Mouse (Mus musculus) liver, embryonic 12.5 days (tissue): ENCODE measurements around the gene Edem1. TPM values are rescaled to one million over a fixed set of nuclear protein-coding genes. Genes with fewer than 3 reads are reported as not detected.
A peak's percentile ranks its signal among the peaks of the same experiment; 100 is the strongest.

Experiments
- ATAC-seq: fragments of 200-750 bp; cut with Nextera tagmentation; 2 replicates; pipeline ENCODE4 v1.8.0; 2017; ENCODE audit warnings: moderate number of reproducible peaks, mild to moderate bottlenecking, moderate library complexity
- H3K27ac ChIP-seq: fragments of 300-500 bp; sonication (generic); 2 replicates; pipeline ENCODE4 v1.5.1; 2016; ENCODE audit warnings: mild to moderate bottlenecking
- H3K27me3 ChIP-seq: fragments of 300-500 bp; sonication (generic); replicated peaks from 2 replicates; pipeline ENCODE4 v1.6.1; 2016; ENCODE audit warnings: mild to moderate bottlenecking, moderate library complexity
- H3K36me3 ChIP-seq: fragments of 300-500 bp; sonication (generic); 2 replicates; pipeline ENCODE4 v1.6.1; 2016; ENCODE audit warnings: mild to moderate bottlenecking, moderate library complexity
- H3K4me1 ChIP-seq: fragments of 300-500 bp; sonication (generic); 2 replicates; pipeline ENCODE4 v1.6.1; 2016
- H3K4me2 ChIP-seq: fragments of 300-500 bp; sonication (generic); 2 replicates; pipeline ENCODE4 v1.6.1; 2016; ENCODE audit warnings: mild to moderate bottlenecking, moderate library complexity
- H3K4me3 ChIP-seq: fragments of 300-500 bp; sonication (generic); 2 replicates; pipeline ENCODE4 v1.5.1; 2016; ENCODE audit warnings: mild to moderate bottlenecking, moderate library complexity
- H3K9ac ChIP-seq: fragments of 300-500 bp; sonication (generic); 2 replicates; pipeline ENCODE4 v1.6.1; 2016; ENCODE audit warnings: mild to moderate bottlenecking, moderate library complexity
- H3K9me3 ChIP-seq: fragments of 300-500 bp; sonication (generic); replicated peaks from 2 replicates; pipeline ENCODE4 v1.6.1; 2016; ENCODE audit warnings: mild to moderate bottlenecking, moderate library complexity
- WGBS: fragments of 180-500 bp; shearing (Covaris S2); methylation state at CpG from one replicate; pipeline ENCODE4 v1.1.7; 2016; ENCODE audit not compliant: insufficient replicate concordance; 5-methylcytosine and 5-hydroxymethylcytosine counted together
- polyA plus RNA-seq: library from polyadenylated mRNA; unstranded; fragments of >200 nt; fragmentation: Nextera tagmentation; extraction: Ambion mirVana; gene quantifications from 2 replicates; pipeline ENCODE4 v1.2.1, GENCODE M21; 2016

Gene Edem1
- polyA plus RNA-seq, 1 experiment from 2014 or later: 30.8 TPM

DNA sequence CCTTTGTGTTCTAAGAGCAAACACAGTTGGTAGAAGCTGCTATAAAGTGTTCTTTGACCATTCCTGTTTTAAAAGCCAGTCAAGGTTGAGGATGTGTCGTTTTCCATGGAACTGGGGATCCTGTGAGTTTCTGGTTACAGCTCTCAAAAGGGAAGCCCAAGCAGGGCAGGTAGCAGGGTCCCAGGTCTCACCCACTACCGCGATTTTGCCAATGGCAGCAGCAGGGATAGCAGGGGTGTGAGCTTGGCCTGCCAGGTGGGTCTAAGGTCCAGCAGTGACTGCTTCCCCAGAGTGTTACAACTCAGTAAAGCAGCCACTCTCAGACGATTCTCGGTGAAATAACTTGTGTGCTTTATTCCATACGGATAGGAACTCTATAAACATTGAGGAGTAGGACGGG is 22.6 kb upstream of the Edem1 start:
- Histone ChIP-seq H3K4me3 (no peak overlapping the region), H3K4me2 (no peak overlapping the region), H3K36me3 (no peaks in the 10 kb centered on the region), H3K4me1 (peaks cover 10% of the 10 kb centered on the region), H3K9ac (no peak overlapping the region), H3K9me3 (no peaks in the 10 kb centered on the region), H3K27me3 (no peaks in the 10 kb centered on the region), H3K27ac (no peak overlapping the region)
- 84% methylated on average over 7 of the region's 7 CpGs for WGBS
- no peak for ATAC-seq

DNA sequence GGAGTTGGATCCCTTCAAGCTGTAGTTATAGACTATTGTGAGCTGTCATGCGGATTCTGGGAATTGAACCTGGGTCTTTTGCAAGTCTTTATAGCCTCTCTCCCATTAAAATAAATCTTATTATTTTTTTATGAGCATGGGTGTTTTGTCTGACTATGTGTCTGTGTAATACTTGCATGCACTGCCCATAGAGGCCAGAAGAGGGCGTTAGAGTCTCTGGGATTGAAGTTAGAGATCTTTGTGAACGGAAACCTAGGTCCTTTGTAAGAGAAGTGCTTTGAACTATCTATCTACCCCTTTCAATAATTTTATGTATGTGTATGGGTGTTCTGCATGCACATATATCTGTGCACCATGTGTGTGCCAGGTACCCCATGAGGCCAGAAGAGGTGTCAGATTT is 21.0 kb upstream of the Edem1 start:
- no peak overlapping the region for H3K4me2 ChIP-seq
- no peak overlapping the region for H3K27ac ChIP-seq
- no peaks in the 10 kb centered on the region for H3K36me3 ChIP-seq
- H3K9me3 ChIP-seq: no peaks in the 10 kb centered on the region
- 57% methylated on average over 3 of the region's 3 CpGs for WGBS
- H3K4me1 ChIP-seq: peaks cover 10% of the 10 kb centered on the region
- no peak for ATAC-seq
- H3K27me3 ChIP-seq: no peaks in the 10 kb centered on the region
- H3K9ac ChIP-seq: no peak overlapping the region
- H3K4me3 ChIP-seq: no peak overlapping the region

DNA sequence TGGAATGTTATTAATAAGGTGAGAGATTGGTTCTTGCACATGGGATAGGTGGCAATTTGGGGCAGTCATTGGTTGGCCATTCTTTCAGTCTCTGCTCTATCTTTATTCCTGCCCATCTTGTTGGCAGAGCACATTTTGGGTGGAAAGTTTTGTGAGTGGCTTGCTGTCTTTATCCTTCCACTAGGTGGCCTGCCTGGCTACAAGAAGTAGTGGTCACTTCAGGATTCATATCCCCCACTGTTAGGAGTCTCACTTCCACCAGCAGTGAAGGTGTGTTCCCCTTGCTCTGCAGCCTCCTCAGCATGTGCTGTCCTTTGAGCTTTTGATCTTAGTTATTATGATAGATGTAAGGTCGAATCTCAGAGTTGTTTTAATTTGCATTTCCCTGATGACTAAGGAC is 19.7 kb upstream of the Edem1 start:
- Histone ChIP-seq H3K27ac (no peak overlapping the region), H3K4me1 (peaks cover 10% of the 10 kb centered on the region), H3K9me3 (no peaks in the 10 kb centered on the region), H3K36me3 (no peaks in the 10 kb centered on the region), H3K4me2 (no peak overlapping the region), H3K4me3 (no peak overlapping the region), H3K9ac (no peak overlapping the region), H3K27me3 (no peaks in the 10 kb centered on the region)
- WGBS: 67% methylated on average over 1 of the region's 1 CpGs
- no peak for ATAC-seq

DNA sequence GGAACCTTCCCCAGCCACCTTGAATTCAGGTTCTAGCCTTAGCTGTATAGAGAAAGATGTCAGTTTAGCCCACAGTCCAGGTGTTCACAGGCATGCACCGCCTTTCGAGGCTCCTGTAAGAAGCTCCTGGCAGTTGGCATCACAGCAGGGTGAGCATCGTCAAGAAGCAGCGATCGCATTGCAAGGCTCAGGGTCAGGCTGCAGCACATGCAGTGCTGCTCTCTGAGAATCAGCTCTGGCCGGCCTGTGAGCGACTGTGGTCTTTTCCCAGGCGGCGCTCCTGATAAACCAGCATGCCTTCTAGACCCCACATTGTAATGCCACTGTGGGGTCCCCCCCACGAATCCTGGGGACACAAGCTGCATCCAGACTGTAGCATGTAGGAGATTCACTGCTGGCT is 18.2 kb upstream of the Edem1 start:
- no peak overlapping the region for H3K9ac ChIP-seq
- H3K27me3 ChIP-seq: no peaks in the 10 kb centered on the region
- no peak for ATAC-seq
- peaks cover 10% of the 10 kb centered on the region for H3K4me1 ChIP-seq
- no peaks in the 10 kb centered on the region for H3K9me3 ChIP-seq
- no peak overlapping the region for H3K27ac ChIP-seq
- no peak overlapping the region for H3K4me2 ChIP-seq
- H3K4me3 ChIP-seq: no peak overlapping the region
- WGBS: 73% methylated on average over 10 of the region's 10 CpGs
- peaks cover 6% of the 10 kb centered on the region for H3K36me3 ChIP-seq

DNA sequence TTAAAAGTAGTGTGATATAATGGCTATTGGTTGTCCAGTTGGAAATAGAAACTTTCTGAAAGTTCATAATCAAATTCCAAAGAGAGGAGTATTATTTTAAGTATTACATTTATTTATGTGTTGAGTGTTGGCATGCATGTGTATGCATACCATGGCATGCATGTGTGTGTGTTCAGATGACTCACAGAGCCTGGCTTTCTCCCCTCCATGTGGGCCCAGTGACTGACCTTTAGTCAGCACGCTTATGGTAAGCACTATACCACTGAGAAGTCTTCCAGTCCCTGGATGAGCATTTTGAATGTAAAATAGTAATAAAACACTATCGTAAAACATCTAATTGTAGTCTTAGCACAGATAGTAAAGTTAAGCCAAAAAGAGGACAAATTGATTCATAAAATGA is 16.3 kb upstream of the Edem1 start:
- no peak overlapping the region for H3K27ac ChIP-seq
- 82% methylated on average over 2 of the region's 2 CpGs for WGBS
- no peak overlapping the region for H3K9ac ChIP-seq
- H3K4me1 ChIP-seq: peaks cover 5% of the 10 kb centered on the region
- no peak for ATAC-seq
- no peak overlapping the region for H3K4me2 ChIP-seq
- H3K36me3 ChIP-seq: peaks cover 22% of the 10 kb centered on the region
- H3K27me3 ChIP-seq: no peaks in the 10 kb centered on the region
- no peak overlapping the region for H3K4me3 ChIP-seq
- H3K9me3 ChIP-seq: no peaks in the 10 kb centered on the region

DNA sequence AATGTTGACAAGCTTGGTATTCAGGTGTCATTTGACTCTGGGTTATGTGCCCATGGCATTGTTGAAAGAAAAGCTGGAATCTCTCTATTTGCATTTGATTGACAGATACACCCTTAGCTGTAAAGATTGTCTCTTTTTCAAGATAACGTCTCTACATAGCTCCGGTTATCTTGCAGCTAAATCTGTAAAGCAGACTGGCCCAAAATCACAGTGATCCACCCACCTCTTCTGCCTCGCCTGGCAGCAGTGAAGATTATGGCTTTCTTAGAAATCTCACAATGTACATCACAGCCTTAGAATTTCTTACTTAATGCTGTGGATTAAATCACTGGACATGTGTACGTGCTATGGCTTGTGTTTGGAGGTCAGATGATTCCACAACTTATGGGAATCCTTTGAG is 10.9 kb upstream of the Edem1 start:
- H3K9ac ChIP-seq: no peak overlapping the region
- no peaks in the 10 kb centered on the region for H3K4me1 ChIP-seq
- ATAC-seq: no peak
- no peak overlapping the region for H3K4me2 ChIP-seq
- H3K36me3 ChIP-seq: peaks cover 71% of the 10 kb centered on the region
- no peak overlapping the region for H3K27ac ChIP-seq
- WGBS: 66% methylated on average over 4 of the region's 4 CpGs
- no peaks in the 10 kb centered on the region for H3K9me3 ChIP-seq
- H3K4me3 ChIP-seq: no peak overlapping the region
- no peaks in the 10 kb centered on the region for H3K27me3 ChIP-seq

DNA sequence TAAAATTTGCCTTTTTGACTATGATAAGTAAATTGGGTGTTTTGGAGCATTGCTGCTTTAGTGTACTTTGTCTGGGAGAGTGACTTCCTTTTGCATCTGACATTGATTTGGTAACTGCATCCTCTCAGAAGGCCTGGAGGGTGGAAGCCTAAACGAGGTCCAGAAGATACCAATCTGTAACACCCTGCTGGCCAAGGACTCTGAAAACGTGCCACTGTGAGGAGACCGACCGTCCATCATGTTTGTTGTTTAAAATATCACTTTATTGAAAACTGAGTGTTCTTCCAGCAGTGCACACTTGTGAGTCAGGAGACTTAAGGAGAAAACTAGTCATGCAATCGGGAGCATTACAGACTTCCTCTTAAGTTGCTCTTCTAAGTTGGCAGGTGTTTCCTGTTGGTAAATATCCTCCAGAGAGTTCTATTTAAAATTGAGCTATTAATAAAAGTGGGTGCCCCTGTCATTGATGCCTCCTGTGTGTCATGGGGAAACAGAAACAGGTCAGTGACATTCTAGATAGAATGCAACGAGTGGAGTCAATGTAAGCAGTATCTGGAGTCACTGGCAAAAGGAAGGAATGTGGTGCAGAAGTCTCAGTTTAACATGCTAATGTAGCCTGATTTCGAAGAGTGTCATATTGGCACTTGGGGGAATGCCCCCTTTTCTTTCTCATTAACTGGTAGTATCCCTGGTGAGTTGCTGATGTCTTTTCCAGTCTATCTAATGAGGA is 3.5 kb upstream of the Edem1 start:
- WGBS: 27% methylated on average over 7 of the region's 7 CpGs
- H3K9ac ChIP-seq: no peak overlapping the region
- no peaks in the 10 kb centered on the region for H3K27me3 ChIP-seq
- no peak overlapping the region for H3K4me2 ChIP-seq
- H3K4me1 ChIP-seq: peaks cover 35% of the 10 kb centered on the region
- no peak for ATAC-seq
- H3K9me3 ChIP-seq: no peaks in the 10 kb centered on the region
- H3K27ac ChIP-seq: 0 out of 2 replicates have a peak overlapping the region, but pooled peaks have one; percentile 25
- H3K4me3 ChIP-seq: no peak overlapping the region
- peaks cover 43% of the 10 kb centered on the region for H3K36me3 ChIP-seq

DNA sequence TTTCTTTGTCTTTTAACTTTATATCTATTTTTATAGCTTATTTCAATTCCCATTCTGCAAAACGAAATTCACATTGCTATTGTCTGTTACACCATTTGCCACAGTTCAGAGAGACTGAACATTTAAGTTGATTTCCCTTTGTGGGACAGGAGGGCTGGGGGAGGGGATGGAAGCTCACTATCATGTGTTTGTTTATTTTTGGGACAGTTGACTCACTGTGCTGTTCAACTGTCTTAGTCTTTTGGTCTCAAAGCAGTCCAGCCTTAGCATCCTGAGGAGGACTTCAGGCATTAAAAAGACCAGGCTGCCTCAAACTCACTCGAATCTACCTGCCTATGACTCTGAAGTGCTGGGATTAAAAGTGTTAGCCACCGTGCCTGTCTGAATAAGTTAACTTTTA is 2.4 kb upstream of the Edem1 start:
- no peak overlapping the region for H3K9ac ChIP-seq
- H3K4me1 ChIP-seq: peaks cover 41% of the 10 kb centered on the region
- H3K9me3 ChIP-seq: no peaks in the 10 kb centered on the region
- H3K4me3 ChIP-seq: no peak overlapping the region
- no peak for ATAC-seq
- peaks cover 34% of the 10 kb centered on the region for H3K36me3 ChIP-seq
- 61% methylated on average over 3 of the region's 3 CpGs for WGBS
- H3K4me2 ChIP-seq: no peak overlapping the region
- H3K27ac ChIP-seq: 0 out of 2 replicates have a peak overlapping the region, but pooled peaks have one; percentile 7
- H3K27me3 ChIP-seq: no peaks in the 10 kb centered on the region

DNA sequence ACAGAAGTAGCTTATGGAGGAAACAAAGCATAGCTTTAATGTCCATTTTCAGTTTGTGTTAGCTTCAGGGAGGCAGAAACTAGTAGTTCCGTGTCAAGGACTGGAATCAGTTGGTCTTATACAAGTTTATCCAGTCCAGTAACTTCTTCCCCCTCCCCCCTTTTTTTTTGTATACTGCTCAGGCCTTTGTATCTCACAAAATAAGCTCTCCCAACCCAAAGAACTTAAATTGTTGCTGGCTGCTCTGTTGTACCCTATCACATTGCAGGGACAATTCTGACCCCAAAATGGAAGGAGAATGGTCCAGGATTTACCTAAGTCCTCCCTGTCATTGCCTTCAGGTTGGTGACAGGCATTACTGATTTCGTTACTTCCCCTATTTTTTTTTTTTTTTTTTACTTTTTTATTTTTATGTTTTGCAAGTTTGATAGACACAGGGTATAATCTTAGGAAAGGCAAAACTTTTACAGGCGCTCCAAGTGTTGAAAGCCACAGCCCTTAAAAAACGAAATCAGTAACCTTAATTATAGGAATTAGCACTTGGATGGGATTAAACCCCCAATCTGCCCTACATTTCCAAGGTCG is 1.0 kb upstream of the Edem1 start:
- Histone ChIP-seq H3K4me1 (peaks cover 51% of the 10 kb centered on the region), H3K36me3 (peaks cover 21% of the 10 kb centered on the region), H3K9ac (peak overlapping the region; percentile 51), H3K27me3 (no peaks in the 10 kb centered on the region), H3K4me3 (peak overlapping the region; percentile 85), H3K27ac (peak overlapping the region; percentile 36; the same call in 1 of the 2 replicates), H3K9me3 (no peaks in the 10 kb centered on the region), H3K4me2 (peak overlapping the region; percentile 98)
- 30% methylated on average over 5 of the region's 5 CpGs for WGBS
- no peak for ATAC-seq

DNA sequence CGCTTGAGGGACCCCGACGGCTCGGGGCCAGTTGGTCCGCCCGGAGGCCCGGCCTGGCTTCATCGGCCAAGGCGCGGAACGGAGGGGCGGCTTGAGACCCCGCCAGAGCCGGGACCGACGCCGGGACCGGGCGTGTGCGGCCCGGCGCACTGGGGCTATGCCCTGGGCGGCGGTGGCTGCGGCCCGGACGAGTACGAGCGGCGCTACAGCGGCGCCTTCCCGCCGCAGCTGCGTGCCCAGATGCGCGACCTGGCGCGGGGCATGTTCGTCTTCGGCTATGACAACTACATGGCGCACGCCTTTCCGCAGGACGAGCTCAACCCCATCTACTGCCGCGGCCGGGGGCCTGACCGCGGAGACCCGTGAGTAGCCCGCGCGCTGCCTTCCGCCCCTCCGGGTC is 431 bp downstream of the Edem1 start:
- peaks cover 65% of the 10 kb centered on the region for H3K4me1 ChIP-seq
- H3K9me3 ChIP-seq: no peaks in the 10 kb centered on the region
- H3K9ac ChIP-seq: peak overlapping the region; percentile 90
- WGBS: 0% methylated on average over 38 of the region's 56 CpGs
- peak overlapping the region; percentile 98 for H3K4me2 ChIP-seq
- H3K4me3 ChIP-seq: peak overlapping the region; percentile 85
- ATAC-seq: peak; percentile 42
- no peaks in the 10 kb centered on the region for H3K27me3 ChIP-seq
- H3K36me3 ChIP-seq: peaks cover 7% of the 10 kb centered on the region; the same call in 1 of the 2 replicates
- peak overlapping the region; percentile 84 for H3K27ac ChIP-seq

DNA sequence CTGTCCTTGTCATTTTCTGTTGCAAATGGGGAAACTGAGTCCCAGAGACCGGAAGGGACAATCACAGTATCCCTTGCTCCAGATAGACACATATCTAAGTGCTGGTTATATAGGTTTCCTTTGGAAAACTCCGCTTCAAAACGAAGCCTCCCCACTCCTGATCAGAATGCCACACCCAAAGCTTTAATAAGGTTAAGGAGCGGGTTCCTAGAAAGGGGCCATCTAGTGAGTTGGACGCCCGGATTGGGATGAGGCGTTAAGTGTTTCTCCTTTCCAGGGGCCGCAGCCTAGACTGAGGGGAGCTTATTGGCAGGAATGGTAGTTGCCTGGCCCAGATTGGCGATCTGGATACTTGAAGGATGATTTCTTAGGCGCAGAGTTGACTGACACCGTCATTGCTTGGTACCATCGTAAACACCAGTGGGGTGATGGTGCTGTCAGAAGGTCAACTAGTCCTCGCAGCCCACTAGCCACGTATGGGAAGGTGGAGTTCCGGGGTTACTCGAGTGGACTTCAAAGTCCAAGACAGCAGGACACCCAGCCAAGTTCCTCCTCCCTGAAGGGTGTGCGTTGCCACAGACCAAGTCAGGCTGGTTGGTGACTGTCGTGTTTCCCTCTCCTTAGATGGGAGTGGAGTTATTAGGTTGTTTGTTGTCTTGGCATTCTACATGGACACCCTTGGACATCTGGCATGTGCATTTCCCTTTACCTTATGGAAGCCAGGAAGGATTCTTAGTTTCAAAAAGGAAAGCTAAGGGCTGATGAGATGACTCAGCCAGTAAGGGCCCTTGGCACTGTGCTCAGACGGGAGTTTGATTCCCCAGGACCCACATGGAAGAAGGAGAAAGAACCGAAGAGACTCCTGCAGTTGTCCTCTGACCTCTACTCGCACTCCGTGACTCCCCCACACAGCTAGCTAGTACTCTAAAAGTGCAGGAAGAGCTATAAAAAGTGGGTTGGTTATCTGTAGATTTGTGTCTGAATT is 1.2 kb downstream of the Edem1 start:
- H3K27ac ChIP-seq: peak overlapping the region; percentile 84
- H3K4me1 ChIP-seq: peaks cover 72% of the 10 kb centered on the region
- peak overlapping the region; percentile 90 for H3K9ac ChIP-seq
- no peaks in the 10 kb centered on the region for H3K27me3 ChIP-seq
- ATAC-seq: no peak
- H3K9me3 ChIP-seq: no peaks in the 10 kb centered on the region
- peak overlapping the region; percentile 85 for H3K4me3 ChIP-seq
- peak overlapping the region; percentile 98 for H3K4me2 ChIP-seq
- WGBS: 12% methylated on average over 22 of the region's 22 CpGs
- H3K36me3 ChIP-seq: 0 out of 2 replicates have a peak, but pooled peaks cover 2% of the 10 kb centered on the region

DNA sequence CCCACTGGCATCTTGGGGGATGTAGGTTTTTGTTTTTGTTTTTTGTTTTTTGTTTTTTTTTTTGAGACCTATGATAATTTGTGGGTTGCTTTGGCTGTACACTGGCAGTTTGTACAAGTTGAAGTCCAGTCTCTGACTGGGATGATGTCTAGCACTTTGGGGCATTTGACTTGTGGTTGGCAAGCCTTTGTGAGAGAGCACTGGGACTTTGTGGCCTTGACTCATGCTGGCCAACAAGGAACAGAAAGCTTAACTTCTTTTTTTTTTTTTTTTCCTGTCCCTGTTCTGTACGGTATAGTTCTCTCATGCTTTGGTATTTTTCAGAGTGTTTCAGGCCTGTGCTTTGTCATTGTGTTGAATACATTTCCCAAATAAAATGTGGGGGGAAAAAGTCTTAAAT is 3.7 kb downstream of the Edem1 start:
- no peak overlapping the region for H3K4me3 ChIP-seq
- H3K9ac ChIP-seq: no peak overlapping the region
- no peak for ATAC-seq
- H3K27me3 ChIP-seq: no peaks in the 10 kb centered on the region
- peaks cover 76% of the 10 kb centered on the region for H3K4me1 ChIP-seq
- peaks cover 3% of the 10 kb centered on the region; the same call in 1 of the 2 replicates for H3K36me3 ChIP-seq
- no peak overlapping the region for H3K27ac ChIP-seq
- H3K9me3 ChIP-seq: no peaks in the 10 kb centered on the region
- 44% methylated on average over 1 of the region's 1 CpGs for WGBS
- H3K4me2 ChIP-seq: no peak overlapping the region
